Comparison of ENCODE assay signal across 10 mouse cellular contexts in the genomic region with DNA sequence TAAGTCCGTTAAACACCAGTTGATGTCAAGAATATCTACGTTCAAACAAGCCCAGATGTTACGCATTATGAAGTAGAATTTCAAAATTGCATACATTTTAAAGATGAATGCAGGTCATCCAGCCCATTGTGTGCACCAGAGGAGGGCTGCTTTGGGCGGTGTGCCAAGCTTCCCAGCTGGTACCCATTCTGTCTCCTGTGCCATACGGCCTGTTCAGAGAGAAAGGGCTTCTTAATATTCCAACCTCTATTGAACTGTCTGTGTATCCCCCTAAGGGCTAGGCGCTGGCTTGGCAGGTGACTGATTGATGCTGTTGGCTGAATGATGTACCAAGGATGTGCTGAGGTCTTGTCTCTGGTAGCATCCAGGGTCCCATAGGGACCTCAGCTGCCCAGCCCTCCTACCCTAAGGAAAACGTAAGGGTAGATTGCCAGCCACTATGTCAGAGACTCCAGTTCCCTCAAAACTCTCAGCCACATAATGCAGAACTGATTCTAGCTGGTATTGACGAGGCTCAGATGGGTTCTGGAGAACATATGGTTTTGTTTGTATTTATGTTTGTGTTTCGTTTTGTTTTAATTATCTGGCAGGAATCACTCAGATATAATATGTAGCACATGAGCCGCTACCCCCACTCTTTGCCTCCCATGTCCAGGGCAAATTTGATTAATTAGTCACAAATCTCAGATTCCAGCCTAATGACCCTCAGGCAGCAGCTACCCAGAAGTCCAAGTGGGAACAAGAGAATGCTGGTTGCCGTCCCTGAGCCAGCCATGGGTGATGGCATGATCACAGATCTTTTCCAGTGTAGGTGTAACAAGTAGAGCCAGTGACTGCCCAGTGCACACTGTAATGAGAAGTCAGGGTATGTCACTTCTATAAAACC.
DNase-seq lines count a peak whose midpoint lies in the region; ATAC-seq lines count a peak whose summit lies in the region.
"Had no signal": no experiment of that assay in that cellular context is flagged by ENCODE, and none has a peak within 500 bp of the region (broad histone marks: within the 10 kb centered on the region; RNA-seq: fewer than 3 reads in every experiment).

No protein-coding gene starts in this region.

- H3K9ac ChIP-seq in hindbrain, embryonic 12.5 days, result no peak overlapping the region
- no peak overlapping the region for H3K9ac ChIP-seq in midbrain, embryonic 15.5 days
- H3K9ac ChIP-seq in kidney, embryonic 15.5 days, result no peak overlapping the region
- H3K9ac ChIP-seq: liver, embryonic 13.5 days had no signal

- H3K27ac ChIP-seq in hindbrain, embryonic 12.5 days, result peak overlapping the region; percentile 57
- no peak overlapping the region for H3K27ac ChIP-seq in midbrain, embryonic 15.5 days
- no peak overlapping the region for H3K27ac ChIP-seq in kidney, embryonic 15.5 days
- H3K27ac ChIP-seq: liver, embryonic 13.5 days had no signal

- H3K27me3 ChIP-seq in hindbrain, embryonic 12.5 days, result peaks cover 3% of the 10 kb centered on the region; the same call in 1 of the 2 replicates
- no peaks in the 10 kb centered on the region for H3K27me3 ChIP-seq in midbrain, embryonic 15.5 days (replicated peaks)
- no peaks in the 10 kb centered on the region for H3K27me3 ChIP-seq in kidney, embryonic 15.5 days
- H3K27me3 ChIP-seq: liver, embryonic 13.5 days had no signal

- H3K4me3 ChIP-seq in hindbrain, embryonic 12.5 days, result no peak overlapping the region
- no peak overlapping the region for H3K4me3 ChIP-seq in midbrain, embryonic 15.5 days
- H3K4me3 ChIP-seq in kidney, embryonic 15.5 days (replicated peaks), result no peak overlapping the region
- H3K4me3 ChIP-seq: liver, embryonic 13.5 days had no signal

- no peak overlapping the region for H3K4me2 ChIP-seq in hindbrain, embryonic 12.5 days (replicated peaks)
- H3K4me2 ChIP-seq in midbrain, embryonic 15.5 days, result no peak overlapping the region
- H3K4me2 ChIP-seq in kidney, embryonic 15.5 days, result no peak overlapping the region
- H3K4me2 ChIP-seq: liver, embryonic 13.5 days had no signal

- no peaks in the 10 kb centered on the region for H3K36me3 ChIP-seq in hindbrain, embryonic 12.5 days
- H3K36me3 ChIP-seq in midbrain, embryonic 15.5 days (replicated peaks), result no peaks in the 10 kb centered on the region
- H3K36me3 ChIP-seq in kidney, embryonic 15.5 days, result no peaks in the 10 kb centered on the region
- H3K36me3 ChIP-seq: liver, embryonic 13.5 days had no signal

- 49% methylated on average over 11 of the region's 11 CpGs for WGBS in hindbrain, embryonic 12.5 days
- 55% methylated on average over 11 of the region's 11 CpGs for WGBS in midbrain, embryonic 15.5 days
- 74% methylated on average over 11 of the region's 11 CpGs for WGBS in kidney, embryonic 15.5 days

- DNase-seq in layer of hippocampus, adult 11-12 months (ENCODE audit: low spot score), result peak; percentile 18
- DNase-seq in layer of hippocampus, adult 9-10 months (ENCODE audit: low spot score), result no peak
- peak; percentile 38 to 44 for DNase-seq in cerebellum, postnatal 36 days
- no peak for DNase-seq in adipocyte (ENCODE audit: low spot score)
- DNase-seq in right cerebral cortex, postnatal 25 days, result no peak
- DNase-seq: kidney, postnatal 36 days; liver, embryonic 13.5 days had no signal

- no peaks in the 10 kb centered on the region for H3K9me3 ChIP-seq in hindbrain, embryonic 12.5 days (replicated peaks)
- H3K9me3 ChIP-seq in midbrain, embryonic 15.5 days, result no peaks in the 10 kb centered on the region
- H3K9me3 ChIP-seq in kidney, embryonic 15.5 days (replicated peaks), result no peaks in the 10 kb centered on the region
- H3K9me3 ChIP-seq: liver, embryonic 13.5 days had no signal

- peaks cover 45% of the 10 kb centered on the region for H3K4me1 ChIP-seq in hindbrain, embryonic 12.5 days
- H3K4me1 ChIP-seq in midbrain, embryonic 15.5 days, result peaks cover 27% of the 10 kb centered on the region
- peaks cover 26% of the 10 kb centered on the region for H3K4me1 ChIP-seq in kidney, embryonic 15.5 days
- H3K4me1 ChIP-seq: liver, embryonic 13.5 days had no signal

- peak; percentile 86 for ATAC-seq in hindbrain, embryonic 12.5 days (ENCODE audit: low FRiP score)
- ATAC-seq in midbrain, embryonic 15.5 days (replicated peaks), result peak; percentile 65; the same call in 1 of the 2 replicates
- ATAC-seq in kidney, embryonic 15.5 days (replicated peaks; ENCODE audit: low FRiP score), result no peak

Comparison
In these comparisons a context has a peak if more than half of its experiments do, and no peak if none do; other contexts are left out.
1. DNase-seq: peak in layer of hippocampus, adult 11-12 months (single experiment) and cerebellum, postnatal 36 days (2 of 2); none in layer of hippocampus, adult 9-10 months (single experiment), adipocyte (single experiment) and right cerebral cortex, postnatal 25 days (single experiment).